Mouse (Mus musculus): Measurements from ENCODE around the gene Macrod1. TPM values are rescaled to one million over a fixed set of nuclear protein-coding genes. Genes with fewer than 3 reads are reported as not detected.

The Macrod1 gene
- polyA plus RNA-seq, 1 experiment = 61.7 TPM

DNA sequence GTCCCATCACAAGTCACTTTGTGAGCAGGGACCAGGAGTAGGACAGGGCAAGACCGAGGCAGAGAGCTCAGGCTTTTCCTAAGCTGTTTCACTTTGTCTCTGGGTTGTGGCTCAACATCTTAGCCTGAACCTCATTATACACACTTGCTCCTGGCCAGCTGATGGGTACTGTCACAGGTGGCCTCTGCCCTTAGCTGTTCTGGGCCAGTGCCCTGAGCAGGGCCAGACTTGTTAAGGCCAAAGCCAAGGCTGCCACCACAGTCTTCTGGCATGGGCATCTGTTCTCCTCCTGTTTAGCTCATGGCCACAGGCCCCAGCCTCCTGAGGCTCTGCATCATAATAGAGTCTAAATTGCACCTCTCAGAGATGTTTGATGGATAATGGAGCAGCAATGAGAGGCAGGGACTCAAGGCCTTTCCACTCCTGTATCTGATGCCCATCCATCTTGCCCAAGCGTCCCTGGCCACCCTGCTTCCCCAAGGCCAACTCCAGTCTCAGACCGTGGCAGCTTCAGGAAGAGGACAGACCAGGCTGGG, 43.1 kb downstream of the Macrod1 start:
- Histone ChIP-seq H3K36me3 (ENCODE audit: control insufficient read depth, insufficient read depth, low read length) (no peaks in the 10 kb centered on the region), H3K27me3 (replicated peaks; ENCODE audit: control insufficient read depth, insufficient read depth, low read length) (no peaks in the 10 kb centered on the region), H3K4me3 (ENCODE audit: insufficient read depth, low read depth, low read length) (no peak overlapping the region), H3K27ac (ENCODE audit: insufficient read depth, low read depth, low read length) (no peak overlapping the region), H3K4me1 (ENCODE audit: control insufficient read depth, insufficient read depth, low read length) (no peaks in the 10 kb centered on the region)
- no peak for DNase-seq
- 87% methylated on average over 3 of the region's 3 CpGs for WGBS
- TF ChIP-seq POLR2A (IDR thresholded peaks at IDR 0.05; ENCODE audit: low read depth, low read length) = no peak
- no peak for TF ChIP-seq CTCF (conservative IDR thresholded peaks at IDR 0.05; ENCODE audit: insufficient read depth, insufficient read length, low read depth, low read length)

DNA sequence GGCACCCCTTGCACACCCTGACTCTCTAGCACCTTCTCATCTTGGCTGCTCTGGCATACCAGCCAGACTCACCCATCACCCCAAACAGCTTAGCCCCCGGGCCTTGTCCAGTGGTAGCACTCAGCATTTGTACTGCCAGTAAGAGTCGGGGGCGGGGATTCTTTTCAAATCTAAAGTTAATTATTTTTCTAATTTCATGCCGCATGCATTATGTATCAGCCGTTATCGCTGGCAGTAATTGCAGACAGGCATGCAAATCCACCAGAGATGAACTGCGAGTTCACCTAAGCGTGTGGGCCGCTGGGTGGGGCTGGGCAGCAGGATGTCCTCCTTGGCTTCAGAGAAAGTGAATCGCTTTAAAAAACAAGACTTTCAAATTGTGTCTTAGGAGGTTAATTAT, 45.4 kb downstream of the Macrod1 start:
- WGBS = 63% methylated on average over 10 of the region's 10 CpGs
- H3K4me3 ChIP-seq (ENCODE audit: insufficient read depth, low read depth, low read length) = no peak overlapping the region

GRCm38 (mm10) chr19:7103349-7103992, 46.9 kb downstream of the Macrod1 start:
- no peak overlapping the region for H3K4me3 ChIP-seq (ENCODE audit: insufficient read depth, low read depth, low read length)
- no peaks in the 10 kb centered on the region for H3K36me3 ChIP-seq (ENCODE audit: control insufficient read depth, insufficient read depth, low read length)
- 0 out of 2 replicates have a peak, but pooled peaks cover 4% of the 10 kb centered on the region for H3K4me1 ChIP-seq (ENCODE audit: control insufficient read depth, insufficient read depth, low read length)
- no peaks in the 10 kb centered on the region for H3K27me3 ChIP-seq (replicated peaks; ENCODE audit: control insufficient read depth, insufficient read depth, low read length)
- no peak overlapping the region for H3K27ac ChIP-seq (ENCODE audit: insufficient read depth, low read depth, low read length)
- DNase-seq = no peak
- WGBS = 73% methylated on average over 4 of the region's 4 CpGs
- no peak for TF ChIP-seq POLR2A (IDR thresholded peaks at IDR 0.05; ENCODE audit: low read depth, low read length)
- TF ChIP-seq CTCF (conservative IDR thresholded peaks at IDR 0.05; ENCODE audit: insufficient read depth, insufficient read length, low read depth, low read length) = no peak

More for the DNA sequence above, 45.4 kb downstream of the Macrod1 start:
- DNase-seq = no peak
- Histone ChIP-seq H3K4me1 (ENCODE audit: control insufficient read depth, insufficient read depth, low read length) (0 out of 2 replicates have a peak, but pooled peaks cover under 1% of the 10 kb centered on the region), H3K36me3 (ENCODE audit: control insufficient read depth, insufficient read depth, low read length) (no peaks in the 10 kb centered on the region), H3K27me3 (replicated peaks; ENCODE audit: control insufficient read depth, insufficient read depth, low read length) (no peaks in the 10 kb centered on the region), H3K27ac (ENCODE audit: insufficient read depth, low read depth, low read length) (no peak overlapping the region)
- TF ChIP-seq CTCF (conservative IDR thresholded peaks at IDR 0.05; ENCODE audit: insufficient read depth, insufficient read length, low read depth, low read length) = no peak
- TF ChIP-seq POLR2A (IDR thresholded peaks at IDR 0.05; ENCODE audit: low read depth, low read length) = no peak

- no peaks in the 10 kb centered on the region for H3K27me3 ChIP-seq (replicated peaks; ENCODE audit: control insufficient read depth, insufficient read depth, low read length)
- no peak overlapping the region for H3K27ac ChIP-seq (ENCODE audit: insufficient read depth, low read depth, low read length)
- DNase-seq = no peak
- 68% methylated on average over 19 of the region's 19 CpGs for WGBS
- H3K4me1 ChIP-seq (ENCODE audit: control insufficient read depth, insufficient read depth, low read length) = 0 out of 2 replicates have a peak, but pooled peaks cover 6% of the 10 kb centered on the region
- H3K36me3 ChIP-seq (ENCODE audit: control insufficient read depth, insufficient read depth, low read length) = no peaks in the 10 kb centered on the region
- no peak overlapping the region for H3K4me3 ChIP-seq (ENCODE audit: insufficient read depth, low read depth, low read length)
- TF ChIP-seq CTCF (conservative IDR thresholded peaks at IDR 0.05; ENCODE audit: insufficient read depth, insufficient read length, low read depth, low read length) (0 out of 2 replicates have a peak, but pooled peaks have one; percentile 11), POLR2A (IDR thresholded peaks at IDR 0.05; ENCODE audit: low read depth, low read length) (no peak)
Observed at GRCm38 (mm10) chr19:7103993-7104401, 47.4 kb downstream of the Macrod1 start.

DNA sequence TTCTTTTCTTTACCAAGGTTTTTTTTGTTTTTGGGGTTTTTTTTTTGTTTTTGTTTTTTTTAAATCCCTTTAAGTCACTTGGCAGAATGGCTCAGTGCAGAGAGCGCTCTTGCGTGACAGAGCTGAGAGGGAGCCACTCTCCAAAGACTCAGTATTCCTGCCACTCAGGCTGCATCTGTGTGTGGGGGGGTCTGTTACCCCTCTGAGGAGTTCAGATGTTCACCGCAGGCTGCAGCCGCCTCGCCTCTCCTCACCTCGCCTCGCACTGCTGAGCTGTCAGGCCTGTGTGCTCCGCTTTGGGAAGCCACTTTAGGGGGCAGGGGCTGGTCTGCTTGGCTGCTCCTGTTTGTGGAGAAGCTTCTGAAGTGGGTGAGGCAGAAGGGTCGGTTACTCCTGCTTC, 48.9 kb downstream of the Macrod1 start, which contains the start of gene Flrt1:
Gene Flrt1, minus strand, starts transcription at position 186 of the 400 bp plus-strand sequence.
- TF ChIP-seq CTCF (conservative IDR thresholded peaks at IDR 0.05; ENCODE audit: insufficient read depth, insufficient read length, low read depth, low read length) = no peak
- no peak for TF ChIP-seq POLR2A (IDR thresholded peaks at IDR 0.05; ENCODE audit: low read depth, low read length)
- Histone ChIP-seq H3K4me1 (ENCODE audit: control insufficient read depth, insufficient read depth, low read length) (0 out of 2 replicates have a peak, but pooled peaks cover 6% of the 10 kb centered on the region), H3K36me3 (ENCODE audit: control insufficient read depth, insufficient read depth, low read length) (no peaks in the 10 kb centered on the region), H3K4me3 (ENCODE audit: insufficient read depth, low read depth, low read length) (no peak within 1 kb of the TSS), H3K27ac (ENCODE audit: insufficient read depth, low read depth, low read length) (no peak within 1 kb of the TSS), H3K27me3 (replicated peaks; ENCODE audit: control insufficient read depth, insufficient read depth, low read length) (no peaks in the 10 kb centered on the region)
- WGBS = 39% methylated on average over 9 of the region's 9 CpGs
- no peak for DNase-seq

- H3K36me3 ChIP-seq (ENCODE audit: control insufficient read depth, insufficient read depth, low read length) = no peaks in the 10 kb centered on the region
- 93% methylated on average over 2 of the region's 2 CpGs for WGBS
- H3K4me3 ChIP-seq (ENCODE audit: insufficient read depth, low read depth, low read length) = no peak overlapping the region
- H3K27me3 ChIP-seq (replicated peaks; ENCODE audit: control insufficient read depth, insufficient read depth, low read length) = no peaks in the 10 kb centered on the region
- no peak overlapping the region for H3K27ac ChIP-seq (ENCODE audit: insufficient read depth, low read depth, low read length)
- no peak for DNase-seq
- peaks cover 14% of the 10 kb centered on the region for H3K4me1 ChIP-seq (ENCODE audit: control insufficient read depth, insufficient read depth, low read length)
- TF ChIP-seq POLR2A (IDR thresholded peaks at IDR 0.05; ENCODE audit: low read depth, low read length) (no peak), CTCF (conservative IDR thresholded peaks at IDR 0.05; ENCODE audit: insufficient read depth, insufficient read length, low read depth, low read length) (no peak)
Observed at GRCm38 (mm10) chr19:7106566-7106965, 50.0 kb downstream of the Macrod1 start.

DNA sequence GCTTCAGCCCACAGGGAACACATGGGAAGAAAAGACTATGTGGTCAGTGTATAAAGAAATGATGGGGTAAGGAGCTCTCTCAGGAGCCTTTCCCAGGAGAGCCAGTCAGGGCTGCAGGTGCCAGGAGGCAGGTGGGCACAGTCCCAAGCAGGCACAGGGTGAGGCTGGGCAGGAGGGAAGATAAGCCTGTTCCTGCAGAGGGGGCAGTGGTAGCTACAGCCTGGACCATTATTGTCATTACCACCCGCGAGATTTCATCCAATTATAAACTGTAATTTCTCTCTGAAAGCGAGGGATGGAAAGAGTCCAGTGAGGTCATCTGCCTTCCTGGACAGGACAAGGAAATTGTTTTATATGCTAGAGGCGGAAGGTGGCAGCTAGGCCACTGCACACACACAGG, 50.6 kb downstream of the Macrod1 start:
- no peak for DNase-seq
- peaks cover 15% of the 10 kb centered on the region for H3K4me1 ChIP-seq (ENCODE audit: control insufficient read depth, insufficient read depth, low read length)
- no peaks in the 10 kb centered on the region for H3K27me3 ChIP-seq (replicated peaks; ENCODE audit: control insufficient read depth, insufficient read depth, low read length)
- no peak overlapping the region for H3K4me3 ChIP-seq (ENCODE audit: insufficient read depth, low read depth, low read length)
- no peaks in the 10 kb centered on the region for H3K36me3 ChIP-seq (ENCODE audit: control insufficient read depth, insufficient read depth, low read length)
- H3K27ac ChIP-seq (ENCODE audit: insufficient read depth, low read depth, low read length) = no peak overlapping the region
- TF ChIP-seq CTCF (conservative IDR thresholded peaks at IDR 0.05; ENCODE audit: insufficient read depth, insufficient read length, low read depth, low read length) = no peak
- TF ChIP-seq POLR2A (IDR thresholded peaks at IDR 0.05; ENCODE audit: low read depth, low read length) = no peak
- WGBS = 55% methylated on average over 4 of the region's 4 CpGs
